Mouse (Mus musculus) ES-E14 (cell line): ENCODE measurements around the gene Mfsd4a. TPM values are rescaled to one million over a fixed set of nuclear protein-coding genes. Genes with fewer than 3 reads are reported as not detected.

Experiments
- DNase-seq: peaks from one replicate; pipeline ENCODE4 v3.0.0-alpha.2; 2013; ENCODE audit warnings: low read depth, low spot score
- H3K27ac ChIP-seq: 2 replicates; pipeline ENCODE4 v1.5.1; 2012; ENCODE audit warnings: low read depth, mild to moderate bottlenecking, low read length, moderate library complexity, mixed read lengths; ENCODE audit not compliant: poor library complexity, insufficient read depth, severe bottlenecking
- H3K36me3 ChIP-seq: 2 replicates; pipeline ENCODE4 v1.6.1; 2012; ENCODE audit warnings: mild to moderate bottlenecking, low read length, moderate library complexity, mixed read lengths; ENCODE audit not compliant: control insufficient read depth, poor library complexity, insufficient read depth, severe bottlenecking
- H3K4me1 ChIP-seq, 2 experiments: fragments of 150-350 bp in 1 of 2; sonication (generic) in 1 of 2; 2 replicates each; pipeline ENCODE4 v1.6.1; 2012; ENCODE audit warnings: low read length in 2 of 2, mild to moderate bottlenecking in 1 of 2, mixed read lengths in 1 of 2; ENCODE audit not compliant: control insufficient read depth in 2 of 2, insufficient read depth in 2 of 2, poor library complexity in 1 of 2
- H3K4me3 ChIP-seq, 2 experiments: fragments of 150-350 bp in 1 of 2; sonication (generic) in 1 of 2; 2 replicates each; pipeline ENCODE4 v1.5.1; 2012; ENCODE audit warnings: low read length in 2 of 2, low read depth in 1 of 2, mild to moderate bottlenecking in 1 of 2, mixed read lengths in 1 of 2; ENCODE audit not compliant: insufficient read depth in 1 of 2, poor library complexity in 1 of 2, severe bottlenecking in 1 of 2
- H3K9ac ChIP-seq: 2 replicates; pipeline ENCODE4 v1.6.1; 2012; ENCODE audit warnings: low read depth, mild to moderate bottlenecking, low read length, mixed read lengths; ENCODE audit not compliant: poor library complexity, insufficient read depth, severe bottlenecking
- H3K9me3 ChIP-seq: fragments of 150-350 bp; sonication (generic); 2 replicates; pipeline ENCODE4 v1.6.1; 2012; ENCODE audit warnings: low read depth, mild to moderate bottlenecking, low read length; ENCODE audit not compliant: control insufficient read depth, insufficient read depth
- CHD2 ChIP-seq: IDR thresholded peaks from 2 replicates; pipeline ENCODE4 v1.6.1; 2014; ENCODE audit warnings: mild to moderate bottlenecking, low read depth, low read length, inconsistent platforms
- HCFC1 ChIP-seq: IDR thresholded peaks from 2 replicates; pipeline ENCODE4 v1.6.1; 2012; ENCODE audit warnings: low read length, inconsistent platforms, borderline replicate concordance; ENCODE audit not compliant: insufficient read depth
- MAFK ChIP-seq: IDR thresholded peaks from 2 replicates; pipeline ENCODE4 v1.6.1; 2014; ENCODE audit warnings: mild to moderate bottlenecking, low read depth, low read length, inconsistent platforms; ENCODE audit not compliant: insufficient read depth
- ZC3H11A ChIP-seq: IDR thresholded peaks from 2 replicates; pipeline ENCODE4 v1.6.1; 2012; ENCODE audit warnings: low read depth, mild to moderate bottlenecking, inconsistent platforms, low read length, borderline replicate concordance
- ZNF384 ChIP-seq: IDR thresholded peaks from 2 replicates; pipeline ENCODE4 v1.6.1; 2012; ENCODE audit warnings: low read depth, low read length, inconsistent platforms
- in situ Hi-C, 2 experiments: fragments of 600-800 bp; cut with MboI; formaldehyde crosslinking; loops; one replicate each; pipeline ENCODE4 v1.15.1; 2025; ENCODE audit warnings: low sequenced_read_pairs in 2 of 2, inconsistent platforms in 1 of 2; ENCODE audit not compliant: unreplicated experiment in 2 of 2
- total RNA-seq: library from RNA; depleted of rRNA; stranded (reverse); fragments of 300-350 nt; gene quantifications from 2 replicates; pipeline ENCODE4 v1.2.3, GENCODE M21; 2012

The Mfsd4a gene
- total RNA-seq, 1 experiment = 2.4 TPM

GRCm38 (mm10) chr1:131983806-131984205 lies 84.1 kb downstream of the Mfsd4a start:
- Histone ChIP-seq H3K36me3 (no peaks in the 10 kb centered on the region; the same call in 1 of the 2 replicates), H3K27ac (no peak overlapping the region), H3K9ac (no peak overlapping the region), H3K4me1 (no peaks in the 10 kb centered on the region; a peak in 1 of 4 replicates), H3K9me3 (no peaks in the 10 kb centered on the region), H3K4me3 (no peak overlapping the region)
- no peak for DNase-seq
- in situ Hi-C loops = no loop called here
- TF ChIP-seq ZC3H11A = no peak

- H3K4me3 ChIP-seq = no peak overlapping the region
- no peak overlapping the region for H3K9ac ChIP-seq
- H3K9me3 ChIP-seq = no peaks in the 10 kb centered on the region
- no peaks in the 10 kb centered on the region; the same call in 1 of the 2 replicates for H3K36me3 ChIP-seq
- in situ Hi-C loops = no loop called here
- no peak overlapping the region for H3K27ac ChIP-seq
- H3K4me1 ChIP-seq = peaks cover 0 to 2% of the 10 kb centered on the region in 2 experiments; a peak in 1 of 4 replicates
- DNase-seq = peak; percentile 65
- TF ChIP-seq ZC3H11A (peak; percentile 61; the same call in 1 of the 2 replicates), HCFC1 (no peak), CHD2 (no peak)
Observed at GRCm38 (mm10) chr1:131982907-131983306, 85.0 kb downstream of the Mfsd4a start.

- Histone ChIP-seq H3K36me3 (no peaks in the 10 kb centered on the region; the same call in 1 of the 2 replicates), H3K4me3 (no peak overlapping the region), H3K4me1 (peaks cover 0 to 2% of the 10 kb centered on the region in 2 experiments; a peak in 1 of 4 replicates), H3K9me3 (no peaks in the 10 kb centered on the region), H3K27ac (no peak overlapping the region), H3K9ac (no peak overlapping the region)
- TF ChIP-seq ZC3H11A = peak; percentile 36; the same call in 1 of the 2 replicates
- TF ChIP-seq MAFK = no peak
- peak; percentile 68 for DNase-seq
- in situ Hi-C loops = no loop called here
Observed at GRCm38 (mm10) chr1:131981378-131982013, 86.4 kb downstream of the Mfsd4a start.

- TF ChIP-seq MAFK (no peak), HCFC1 (no peak), ZNF384 (no peak), ZC3H11A (no peak), CHD2 (no peak)
- no peak for DNase-seq
Observed at GRCm38 (mm10) chr1:131980471-131980870, 87.4 kb downstream of the Mfsd4a start.

GRCm38 (mm10) chr1:131976886-131977285 lies 91.0 kb downstream of the Mfsd4a start:
- H3K9ac ChIP-seq = no peak overlapping the region
- H3K4me1 ChIP-seq = peaks cover 0 to 10% of the 10 kb centered on the region in 2 experiments; a peak in 3 of 4 replicates
- DNase-seq = no peak
- H3K4me3 ChIP-seq = no peak overlapping the region
- no peak for TF ChIP-seq HCFC1
- no peak for TF ChIP-seq ZC3H11A
- no peak for TF ChIP-seq ZNF384
- no peak for TF ChIP-seq MAFK
- TF ChIP-seq CHD2 = no peak
- no peaks in the 10 kb centered on the region; the same call in 1 of the 2 replicates for H3K36me3 ChIP-seq
- in situ Hi-C loops = no loop called here
- H3K9me3 ChIP-seq = no peaks in the 10 kb centered on the region
- no peak overlapping the region for H3K27ac ChIP-seq

More at GRCm38 (mm10) chr1:131980471-131980870, 87.4 kb downstream of the Mfsd4a start:
- H3K4me1 ChIP-seq = peaks cover 0 to 2% of the 10 kb centered on the region in 2 experiments; a peak in 2 of 4 replicates
- no peaks in the 10 kb centered on the region for H3K9me3 ChIP-seq
- no peak overlapping the region for H3K9ac ChIP-seq
- no peak overlapping the region for H3K4me3 ChIP-seq
- no peaks in the 10 kb centered on the region; the same call in 1 of the 2 replicates for H3K36me3 ChIP-seq
- in situ Hi-C loops = no loop called here
- no peak overlapping the region for H3K27ac ChIP-seq
